Mouse (Mus musculus): ENCODE measurements around the gene C1qbp. TPM values are rescaled to one million over a fixed set of nuclear protein-coding genes. Genes with fewer than 3 reads are reported as not detected.
A peak's percentile ranks its signal among the peaks of the same experiment; 100 is the strongest.

The C1qbp gene
- polyA plus RNA-seq, 1 experiment from 2014 or later = 197 TPM

GRCm38 (mm10) chr11:70970560-70971540 is 12.0 kb downstream of the C1qbp start:
- peak overlapping the region; percentile 88 for H3K27ac ChIP-seq
- ATAC-seq (ENCODE audit: insufficient number of reproducible peaks, low FRiP score, low TSS enrichment, low read depth) = no peak
- H3K9me3 ChIP-seq = no peaks in the 10 kb centered on the region
- H3K9ac ChIP-seq = peak overlapping the region; percentile 55
- 17% methylated on average over 24 of the region's 24 CpGs for WGBS
- peak overlapping the region; percentile 82 for H3K4me3 ChIP-seq
- peak overlapping the region; percentile 91 for H3K4me2 ChIP-seq
- no peaks in the 10 kb centered on the region for H3K27me3 ChIP-seq
- peaks cover 16% of the 10 kb centered on the region for H3K4me1 ChIP-seq
- H3K36me3 ChIP-seq = peaks cover 39% of the 10 kb centered on the region

DNA sequence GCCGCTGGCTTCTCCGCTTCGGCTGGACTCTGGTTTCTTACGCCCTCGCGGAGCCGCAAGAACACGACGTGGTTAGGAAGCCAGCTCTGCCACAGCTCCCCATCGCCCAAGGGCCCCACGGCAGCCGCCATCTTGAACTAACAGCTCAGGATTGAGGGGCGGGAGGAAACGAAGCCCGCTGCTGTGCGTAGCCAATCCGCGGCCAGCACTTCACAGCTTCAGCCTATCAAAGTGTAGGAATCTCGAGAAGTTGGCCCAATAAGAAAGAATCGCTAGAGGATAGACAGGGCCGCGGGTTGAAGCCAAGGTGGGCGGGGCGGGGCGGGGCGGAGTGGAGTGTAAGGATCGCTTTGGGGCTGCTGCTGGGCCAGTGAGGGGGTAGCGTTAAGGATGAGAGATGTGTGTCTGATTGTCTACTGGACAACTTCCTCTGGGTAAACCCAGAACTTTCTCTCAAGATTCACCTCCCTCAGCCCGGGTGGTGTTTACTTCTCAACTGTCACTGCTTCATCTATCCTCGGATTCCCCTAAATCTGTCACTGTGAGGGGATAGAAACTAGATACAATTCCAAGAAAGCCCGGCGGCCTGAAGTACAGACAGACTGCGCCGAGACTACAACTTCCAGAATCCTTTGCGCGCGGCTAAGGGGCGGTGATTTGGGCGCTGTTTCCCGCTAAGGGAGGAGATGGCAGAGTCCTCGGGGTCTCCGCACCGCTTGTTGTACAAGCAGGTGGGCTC is 12.8 kb downstream of the C1qbp start, which contains the start of the genes Nup88 and Rpain:
Gene Nup88 (minus strand): TSS at position 153 of the 739 bp plus-strand sequence.
Gene Rpain (plus strand): TSS at position 393 of the 739 bp plus-strand sequence.
- H3K4me1 ChIP-seq = peaks cover 16% of the 10 kb centered on the region
- H3K9ac ChIP-seq = peak within 1 kb of the TSS; percentile 85
- H3K27ac ChIP-seq = peak within 1 kb of the TSS; percentile 92
- peaks cover 39% of the 10 kb centered on the region for H3K36me3 ChIP-seq
- no peaks in the 10 kb centered on the region for H3K27me3 ChIP-seq
- no peaks in the 10 kb centered on the region for H3K9me3 ChIP-seq
- peak; percentile 99 for ATAC-seq (ENCODE audit: insufficient number of reproducible peaks, low FRiP score, low TSS enrichment, low read depth)
- WGBS = under 1% methylated on average over 43 of the region's 43 CpGs
- H3K4me2 ChIP-seq = peak within 1 kb of the TSS; percentile 91
- H3K4me3 ChIP-seq = peak within 1 kb of the TSS; percentile 82

- Histone ChIP-seq H3K4me2 (peak overlapping the region; percentile 71), H3K9ac (peak overlapping the region; percentile 85), H3K36me3 (peaks cover 41% of the 10 kb centered on the region), H3K4me3 (peak overlapping the region; percentile 82), H3K27ac (peak overlapping the region; percentile 92), H3K27me3 (no peaks in the 10 kb centered on the region), H3K4me1 (peaks cover 16% of the 10 kb centered on the region), H3K9me3 (no peaks in the 10 kb centered on the region)
- under 1% methylated on average over 25 of the region's 25 CpGs for WGBS
- ATAC-seq (ENCODE audit: insufficient number of reproducible peaks, low FRiP score, low TSS enrichment, low read depth) = no peak
Measured at GRCm38 (mm10) chr11:70969271-70969794, 13.5 kb downstream of the C1qbp start.

DNA sequence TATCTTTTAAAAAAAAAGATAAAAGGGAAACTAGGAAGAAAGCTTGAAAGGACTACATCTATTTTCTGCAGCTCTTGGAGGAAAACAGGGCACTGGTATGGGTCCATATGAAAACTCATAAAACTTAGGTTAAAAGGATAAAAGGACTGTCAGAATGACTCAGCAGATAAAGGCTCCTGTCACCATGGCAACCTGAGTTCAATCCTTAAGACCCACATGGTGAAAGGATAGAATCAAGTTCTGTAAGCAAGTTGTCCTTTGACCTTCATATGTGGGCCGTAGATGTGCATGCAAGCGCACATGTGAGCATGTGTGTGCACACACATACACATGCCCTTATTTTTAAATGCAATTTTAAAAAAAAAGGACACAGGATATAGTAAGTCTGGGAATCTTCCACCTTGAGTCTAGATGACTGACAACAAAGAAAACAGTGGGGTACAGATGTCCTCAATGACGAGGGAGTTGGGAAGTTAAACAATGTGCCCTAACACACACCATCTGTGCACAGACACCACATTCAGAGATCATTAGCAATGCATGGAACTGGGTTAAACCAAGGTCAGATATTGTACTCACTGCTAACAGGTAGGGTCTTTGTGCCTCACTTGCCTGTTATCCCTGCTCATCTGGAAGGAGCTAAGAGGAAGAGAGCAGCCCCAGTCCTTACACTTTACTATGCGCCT is 18.5 kb downstream of the C1qbp start:
- H3K4me3 ChIP-seq = no peak overlapping the region
- H3K27ac ChIP-seq = no peak overlapping the region
- no peak overlapping the region for H3K9ac ChIP-seq
- H3K36me3 ChIP-seq = peaks cover 67% of the 10 kb centered on the region
- H3K9me3 ChIP-seq = no peaks in the 10 kb centered on the region
- peaks cover 10% of the 10 kb centered on the region for H3K4me1 ChIP-seq
- 85% methylated on average over 4 of the region's 4 CpGs for WGBS
- no peak overlapping the region for H3K4me2 ChIP-seq
- no peak for ATAC-seq (ENCODE audit: insufficient number of reproducible peaks, low FRiP score, low TSS enrichment, low read depth)
- H3K27me3 ChIP-seq = no peaks in the 10 kb centered on the region

- 96% methylated on average over 5 of the region's 5 CpGs for WGBS
- H3K4me3 ChIP-seq = no peak overlapping the region
- H3K27me3 ChIP-seq = no peaks in the 10 kb centered on the region
- ATAC-seq (ENCODE audit: insufficient number of reproducible peaks, low FRiP score, low TSS enrichment, low read depth) = no peak
- no peaks in the 10 kb centered on the region for H3K4me1 ChIP-seq
- no peak overlapping the region for H3K27ac ChIP-seq
- no peak overlapping the region for H3K4me2 ChIP-seq
- no peaks in the 10 kb centered on the region for H3K9me3 ChIP-seq
- peaks cover 87% of the 10 kb centered on the region for H3K36me3 ChIP-seq
- H3K9ac ChIP-seq = no peak overlapping the region
Measured at GRCm38 (mm10) chr11:70960786-70961554, 21.9 kb downstream of the C1qbp start.

DNA sequence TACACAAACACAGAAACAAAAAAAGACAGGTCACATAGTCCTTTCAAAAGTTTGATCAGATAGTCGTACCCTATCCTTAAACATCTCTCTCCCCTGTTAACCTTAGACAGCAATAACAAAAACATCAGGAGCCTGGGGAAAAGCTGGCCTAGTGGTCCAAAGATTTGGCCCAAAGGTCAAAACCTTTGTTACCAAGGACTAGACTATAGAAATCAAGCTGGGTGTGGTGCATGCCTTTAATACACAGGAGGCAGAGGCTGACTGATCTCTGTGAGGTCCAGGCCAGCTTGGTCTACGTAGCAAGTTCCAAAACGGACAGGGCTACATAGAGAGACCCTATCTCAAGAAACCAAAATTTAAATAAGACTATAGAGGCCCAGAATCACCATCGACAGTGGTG is 28.1 kb downstream of the C1qbp start:
- no peaks in the 10 kb centered on the region for H3K4me1 ChIP-seq
- peaks cover 88% of the 10 kb centered on the region for H3K36me3 ChIP-seq
- H3K9ac ChIP-seq = no peak overlapping the region
- no peak overlapping the region for H3K27ac ChIP-seq
- no peaks in the 10 kb centered on the region for H3K9me3 ChIP-seq
- H3K4me3 ChIP-seq = no peak overlapping the region
- 84% methylated on average over 4 of the region's 4 CpGs for WGBS
- no peak overlapping the region for H3K4me2 ChIP-seq
- no peaks in the 10 kb centered on the region for H3K27me3 ChIP-seq
- no peak for ATAC-seq (ENCODE audit: insufficient number of reproducible peaks, low FRiP score, low TSS enrichment, low read depth)

DNA sequence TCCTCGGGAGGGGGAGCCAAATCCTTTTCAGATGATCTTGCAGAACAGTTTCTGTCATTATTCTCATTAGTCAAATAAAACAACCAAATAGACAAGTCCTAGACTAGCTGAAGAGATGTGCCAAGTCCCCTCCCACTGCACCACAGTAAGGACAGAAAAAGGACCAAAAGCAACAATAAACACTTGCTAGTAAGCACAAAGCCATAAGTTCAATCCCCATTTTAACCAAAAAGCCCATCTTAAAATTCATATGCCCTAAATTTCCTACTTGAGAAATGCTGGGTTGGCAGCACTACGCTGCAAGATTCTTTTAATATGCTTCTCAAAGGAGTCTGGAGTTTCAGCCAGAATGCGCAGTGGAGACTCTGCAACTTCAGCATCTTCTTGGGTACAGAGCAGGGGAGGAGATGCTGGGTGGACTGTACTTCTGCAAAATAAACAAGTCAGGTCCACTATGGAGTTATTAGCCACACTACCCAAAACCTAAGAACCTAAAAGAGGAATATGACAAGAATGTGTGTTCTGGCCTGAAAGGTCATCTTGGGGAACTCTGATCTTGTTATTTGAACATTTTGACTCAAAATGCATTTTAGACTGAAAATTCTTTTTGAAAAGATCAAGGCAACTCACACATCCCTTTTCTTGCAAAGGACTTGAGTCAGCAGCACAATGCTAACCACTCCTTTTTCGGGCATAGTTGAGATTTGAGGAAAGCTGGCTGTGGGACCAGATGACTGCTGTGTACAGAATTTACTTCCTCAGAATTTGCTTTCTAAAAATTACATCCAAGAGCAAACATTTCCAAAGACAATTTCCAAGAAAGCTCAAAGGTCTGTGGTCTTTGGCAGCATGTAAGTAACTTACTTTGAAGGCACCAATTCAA is 37.6 kb downstream of the C1qbp start:
- H3K36me3 ChIP-seq = peaks cover 90% of the 10 kb centered on the region
- no peak overlapping the region for H3K9ac ChIP-seq
- no peak overlapping the region for H3K4me2 ChIP-seq
- H3K4me1 ChIP-seq = no peaks in the 10 kb centered on the region
- no peak overlapping the region for H3K4me3 ChIP-seq
- H3K9me3 ChIP-seq = no peaks in the 10 kb centered on the region
- WGBS = 87% methylated on average over 4 of the region's 4 CpGs
- no peaks in the 10 kb centered on the region for H3K27me3 ChIP-seq
- no peak overlapping the region for H3K27ac ChIP-seq
- ATAC-seq (ENCODE audit: insufficient number of reproducible peaks, low FRiP score, low TSS enrichment, low read depth) = no peak

- WGBS = 96% methylated on average over 7 of the region's 7 CpGs
Measured at GRCm38 (mm10) chr11:70943651-70944050, 39.2 kb downstream of the C1qbp start.

DNA sequence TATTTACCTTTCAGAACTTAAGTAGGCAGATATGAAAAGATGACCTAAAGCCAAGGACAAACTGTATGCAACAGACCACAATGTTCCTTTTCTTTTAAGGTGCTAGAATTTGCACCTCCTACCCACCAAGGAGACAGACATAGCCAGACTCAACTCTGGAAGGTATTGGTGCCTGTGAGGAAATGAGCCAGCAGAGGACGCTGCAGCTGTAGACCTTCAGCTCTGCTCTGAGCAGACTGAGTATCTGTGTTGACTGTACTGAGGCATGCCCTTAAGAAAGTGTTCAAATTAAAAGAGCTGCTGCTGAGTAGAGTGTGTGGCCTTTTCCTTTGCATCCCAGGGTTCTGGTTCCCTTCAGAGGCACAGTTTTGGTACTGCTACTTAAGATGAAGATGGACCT is 40.2 kb downstream of the C1qbp start:
- Histone ChIP-seq H3K27ac (no peak overlapping the region), H3K36me3 (peaks cover 88% of the 10 kb centered on the region), H3K9ac (no peak overlapping the region), H3K4me2 (no peak overlapping the region), H3K9me3 (no peaks in the 10 kb centered on the region), H3K27me3 (no peaks in the 10 kb centered on the region), H3K4me1 (no peaks in the 10 kb centered on the region), H3K4me3 (no peak overlapping the region)
- WGBS = 97% methylated on average over 1 of the region's 1 CpGs
- no peak for ATAC-seq (ENCODE audit: insufficient number of reproducible peaks, low FRiP score, low TSS enrichment, low read depth)

More at GRCm38 (mm10) chr11:70943651-70944050, 39.2 kb downstream of the C1qbp start:
- H3K4me3 ChIP-seq = no peak overlapping the region
- no peak overlapping the region for H3K9ac ChIP-seq
- H3K4me1 ChIP-seq = no peaks in the 10 kb centered on the region
- peaks cover 89% of the 10 kb centered on the region for H3K36me3 ChIP-seq
- H3K9me3 ChIP-seq = no peaks in the 10 kb centered on the region
- H3K4me2 ChIP-seq = no peak overlapping the region
- H3K27ac ChIP-seq = no peak overlapping the region
- no peaks in the 10 kb centered on the region for H3K27me3 ChIP-seq
- ATAC-seq (ENCODE audit: insufficient number of reproducible peaks, low FRiP score, low TSS enrichment, low read depth) = no peak

GRCm38 (mm10) chr11:70935316-70935715 is 47.5 kb downstream of the C1qbp start:
- no peak for ATAC-seq (ENCODE audit: insufficient number of reproducible peaks, low FRiP score, low TSS enrichment, low read depth)

More at GRCm38 (mm10) chr11:70935316-70935715, 47.5 kb downstream of the C1qbp start:
- Histone ChIP-seq H3K27ac (no peak overlapping the region), H3K9me3 (no peaks in the 10 kb centered on the region), H3K4me2 (no peak overlapping the region), H3K4me1 (no peaks in the 10 kb centered on the region), H3K36me3 (peaks cover 70% of the 10 kb centered on the region), H3K27me3 (no peaks in the 10 kb centered on the region), H3K9ac (no peak overlapping the region), H3K4me3 (no peak overlapping the region)
- 90% methylated on average over 7 of the region's 7 CpGs for WGBS
